Mouse (Mus musculus): ENCODE results near the gene Mterf4.
A peak's percentile ranks its signal among the peaks of the same experiment; 100 is the strongest.
"Not testable (repeated sequence)": the region's sequence is repeated elsewhere in the genome, so short reads cannot be mapped to it uniquely, and the experiment has no call there.

Mterf4 gene

DNA sequence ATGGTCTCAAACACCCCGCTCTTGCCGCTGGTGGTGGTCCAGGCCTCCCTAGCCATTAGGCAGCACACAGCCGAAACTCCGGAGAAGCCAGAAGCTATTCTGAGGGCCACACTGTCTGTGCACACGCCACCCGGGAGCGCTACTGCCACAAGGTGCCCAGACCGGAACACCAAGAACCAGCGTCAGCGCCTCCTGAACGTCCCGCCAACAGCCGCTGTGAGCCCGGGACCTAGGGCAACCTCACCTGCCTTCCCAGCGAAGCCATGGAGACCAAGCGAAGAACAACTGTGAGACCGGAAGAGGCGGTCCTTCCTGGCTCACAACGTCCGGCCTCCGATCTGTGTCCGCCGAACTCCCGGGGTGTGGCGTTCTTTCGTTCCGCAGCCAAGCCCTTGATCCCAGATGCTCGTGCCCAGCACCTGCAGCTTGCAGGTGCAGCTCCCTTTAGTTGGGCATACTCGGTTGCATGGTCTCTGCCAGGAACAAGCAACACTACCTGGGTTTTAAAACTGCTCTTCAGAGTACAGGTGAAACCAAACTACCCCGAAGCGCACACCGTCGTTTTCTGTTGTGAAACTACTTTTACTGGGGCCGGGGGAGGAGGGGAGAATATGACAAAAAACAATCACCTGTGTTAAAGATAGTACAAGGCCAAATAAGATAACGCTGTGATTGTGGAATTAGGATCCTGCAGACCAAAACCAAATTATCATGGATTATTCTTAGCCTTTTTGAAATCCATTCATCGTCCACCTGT lies at the start of gene Mterf4:
Mterf4 (minus strand) TSS at position 335 of the 757 bp plus-strand sequence.
- DNase-seq (ENCODE audit: low spot score) = peak; percentile 24

DNA sequence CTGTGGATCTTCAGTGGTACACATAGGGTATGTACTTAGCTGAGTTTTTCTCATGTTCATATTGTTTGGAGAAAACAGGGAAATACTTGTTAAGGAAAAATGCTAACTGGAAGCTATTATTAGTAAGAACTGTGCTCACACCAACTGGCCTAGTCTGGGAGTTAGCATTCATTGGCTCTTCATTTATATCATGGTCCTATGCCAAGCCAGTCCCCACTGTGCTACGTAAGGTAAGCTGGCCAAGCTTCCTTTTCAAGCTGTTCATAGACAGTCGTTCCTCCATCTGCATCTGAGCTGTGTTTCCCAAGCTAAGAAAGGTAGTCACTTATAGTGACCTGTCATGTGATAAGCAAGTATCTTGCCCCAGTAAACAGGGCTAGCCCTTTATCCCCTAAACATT lies 47.0 kb upstream of the Mterf4 start:
- DNase-seq (ENCODE audit: low spot score) = peak; percentile 31

DNA sequence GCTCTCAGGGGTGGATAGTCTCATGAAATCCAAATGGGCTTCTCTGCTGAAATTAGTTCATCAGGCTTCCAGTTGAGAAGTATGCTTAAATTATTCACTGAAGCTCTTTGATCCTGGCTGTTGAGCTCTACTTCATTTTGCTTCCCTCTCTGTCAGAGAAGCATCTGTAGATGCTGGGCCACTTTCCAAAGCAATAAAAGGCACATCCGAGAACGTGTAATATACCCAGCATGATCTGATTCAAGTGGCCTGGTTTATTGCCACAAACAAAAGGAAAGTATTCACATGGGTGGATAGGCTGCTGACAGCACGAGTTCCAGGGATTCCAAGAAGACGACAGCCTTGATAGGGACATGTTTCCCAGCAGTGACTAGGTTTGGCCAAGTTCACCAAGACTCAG lies 44.0 kb upstream of the Mterf4 start:
- DNase-seq (ENCODE audit: low spot score) = no peak

DNA sequence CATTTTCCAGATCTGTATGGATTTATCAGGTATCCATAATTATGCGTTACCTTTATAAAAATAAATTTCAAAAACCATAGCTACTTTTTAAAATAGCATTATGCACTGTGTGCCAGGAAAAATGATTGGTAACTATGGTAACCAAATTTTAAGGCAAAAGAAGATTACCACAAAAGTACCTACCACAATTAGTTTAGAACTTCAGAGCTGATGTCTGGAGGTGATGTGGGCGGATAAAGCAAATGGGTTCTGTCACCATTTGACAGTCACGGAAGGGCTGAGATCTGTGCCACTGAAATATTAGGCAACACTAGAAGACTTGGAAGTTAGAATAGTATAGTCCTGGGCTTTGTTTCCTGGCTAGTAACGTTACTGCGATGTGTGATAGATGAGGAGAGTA lies 41.5 kb upstream of the Mterf4 start:
- DNase-seq (ENCODE audit: low spot score) = no peak

DNA sequence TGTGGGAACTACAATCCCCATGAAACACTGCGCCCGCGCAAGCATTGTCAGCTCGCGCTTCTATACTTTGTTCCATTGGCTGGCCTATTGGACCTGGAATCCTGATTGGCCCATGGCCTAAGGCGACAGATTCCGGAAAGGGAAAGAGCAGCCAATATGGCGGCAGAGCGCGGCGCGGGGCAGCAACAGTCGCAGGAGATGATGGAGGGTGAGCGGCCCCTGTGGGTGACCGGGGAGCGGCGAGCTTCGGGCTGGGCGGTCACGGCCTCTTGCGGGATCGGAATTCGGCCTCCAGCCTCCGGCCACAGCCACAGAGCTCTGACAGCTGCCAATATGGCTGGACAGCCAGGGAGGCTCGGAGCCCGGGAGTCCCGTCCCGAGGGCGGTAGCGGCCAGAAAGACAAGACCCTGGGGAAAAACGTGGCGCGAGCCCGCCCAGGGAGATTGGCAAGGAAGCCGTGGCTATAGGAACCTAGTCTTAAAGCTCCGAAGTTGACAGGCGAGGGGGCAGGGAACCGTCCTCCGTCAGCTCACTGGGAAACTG lies 37.9 kb upstream of the Mterf4 start:
- peak; percentile 90 for DNase-seq (ENCODE audit: low spot score)

DNA sequence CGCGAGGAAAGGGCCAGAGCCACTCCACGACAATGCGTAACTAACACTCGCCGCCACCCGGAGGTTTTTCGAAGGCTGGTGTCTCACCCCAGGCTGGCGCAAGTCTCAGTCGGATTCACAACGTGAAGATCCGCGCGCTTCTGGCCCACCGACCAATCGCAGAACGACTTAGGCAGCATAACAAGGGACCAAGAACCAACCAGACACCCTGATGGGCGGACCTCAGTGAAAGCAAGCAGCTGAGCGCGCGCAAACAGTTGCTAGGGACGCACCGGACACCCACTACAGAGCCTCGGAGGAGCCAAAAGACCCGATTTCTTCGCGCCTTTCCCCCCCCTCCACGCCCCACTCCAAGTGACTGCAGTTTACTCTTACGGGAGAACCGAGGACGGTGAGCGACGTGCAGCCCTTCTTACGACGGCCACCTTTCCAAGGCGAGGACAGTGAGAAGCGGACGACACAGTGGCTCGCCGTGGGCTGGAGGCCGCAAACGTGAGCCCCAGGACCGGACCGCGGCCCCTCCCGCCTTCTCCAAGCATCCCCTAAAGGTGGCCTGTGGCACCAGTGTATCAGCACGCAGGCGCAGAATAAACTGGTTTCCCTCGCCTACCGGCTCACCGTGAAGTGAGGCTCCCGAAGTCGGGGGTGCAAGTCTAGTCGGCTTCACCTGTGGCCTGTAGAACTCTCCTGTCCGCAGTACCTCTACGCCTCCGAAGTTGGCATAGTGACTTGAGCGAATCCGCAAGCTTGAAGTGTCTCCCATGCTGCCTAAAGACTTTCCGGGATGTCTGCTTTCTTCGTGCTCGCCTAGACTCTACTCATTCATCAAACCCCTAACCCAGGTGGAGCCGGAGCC lies 37.2 kb upstream of the Mterf4 start, which contains the start of the genes Ppp1r7 and Pask:
Ppp1r7 (plus strand) TSS at position 207 of the 856 bp plus-strand sequence.
Pask (minus strand) TSS at position 835 of the 856 bp plus-strand sequence.
- peak; percentile 83 for DNase-seq (ENCODE audit: low spot score)

DNA sequence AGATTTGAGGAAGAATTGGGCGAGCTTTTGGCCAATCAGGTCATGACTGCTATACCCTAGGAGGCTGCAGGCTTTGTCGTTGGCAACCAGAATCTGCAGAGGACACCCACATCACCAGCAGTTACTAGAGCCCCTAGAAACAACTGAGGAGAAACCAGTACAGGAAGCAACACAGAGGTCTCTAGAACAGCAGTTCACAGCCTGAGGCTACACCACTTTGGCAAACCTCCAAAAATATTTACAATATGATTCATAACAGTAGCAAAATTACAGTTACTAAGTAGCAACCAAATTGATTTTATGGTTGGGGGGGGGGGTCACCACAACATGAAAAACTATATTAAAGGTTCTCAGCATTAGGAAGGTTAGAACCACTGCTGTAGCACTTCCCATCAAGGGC lies 28.9 kb upstream of the Mterf4 start:
- DNase-seq (ENCODE audit: low spot score) = no peak

DNA sequence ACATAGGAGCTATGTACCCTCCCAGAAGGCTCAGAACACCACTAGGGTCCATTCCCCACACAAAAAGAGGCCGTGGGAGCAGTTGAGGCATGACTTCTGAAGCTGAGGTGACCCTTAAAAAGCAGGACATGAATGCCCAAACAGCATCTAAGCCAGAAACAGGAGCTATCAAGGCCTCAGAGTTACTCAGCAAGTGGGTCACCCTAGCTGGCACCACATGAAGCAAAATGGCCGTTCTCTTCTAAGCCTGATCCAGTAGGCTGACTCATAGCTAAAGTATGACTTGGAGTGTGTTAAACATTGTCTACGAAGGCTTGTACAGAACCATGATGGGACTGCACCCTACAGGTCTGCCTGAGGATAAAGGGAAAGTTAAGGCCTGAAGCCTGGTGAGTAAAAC lies 20.7 kb upstream of the Mterf4 start:
- no peak for DNase-seq (ENCODE audit: low spot score)

DNA sequence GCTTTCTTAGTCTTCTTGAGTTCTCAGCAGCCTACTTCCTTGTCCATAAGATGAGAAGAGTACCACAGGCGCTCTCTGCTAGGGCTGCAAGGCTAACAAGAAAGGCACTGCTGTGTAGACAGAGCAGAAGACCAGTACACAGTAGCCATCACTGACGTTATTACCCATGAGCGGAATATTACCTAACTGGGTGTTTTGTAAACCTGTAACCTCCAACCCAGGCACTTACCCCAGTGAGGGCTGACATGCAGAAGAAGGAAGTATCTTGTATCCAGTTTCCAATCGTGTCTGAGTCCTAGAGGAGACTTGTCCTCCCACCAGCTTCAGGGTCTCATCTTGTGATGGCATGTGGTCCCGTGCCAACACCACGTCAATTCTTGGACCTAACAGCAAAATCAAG lies 18.3 kb upstream of the Mterf4 start:
- no peak for DNase-seq (ENCODE audit: low spot score)

GRCm38 (mm10) chr1:93300578-93300977 lies 5.1 kb downstream of the Mterf4 start:
- no peak for DNase-seq (ENCODE audit: low spot score)

DNA sequence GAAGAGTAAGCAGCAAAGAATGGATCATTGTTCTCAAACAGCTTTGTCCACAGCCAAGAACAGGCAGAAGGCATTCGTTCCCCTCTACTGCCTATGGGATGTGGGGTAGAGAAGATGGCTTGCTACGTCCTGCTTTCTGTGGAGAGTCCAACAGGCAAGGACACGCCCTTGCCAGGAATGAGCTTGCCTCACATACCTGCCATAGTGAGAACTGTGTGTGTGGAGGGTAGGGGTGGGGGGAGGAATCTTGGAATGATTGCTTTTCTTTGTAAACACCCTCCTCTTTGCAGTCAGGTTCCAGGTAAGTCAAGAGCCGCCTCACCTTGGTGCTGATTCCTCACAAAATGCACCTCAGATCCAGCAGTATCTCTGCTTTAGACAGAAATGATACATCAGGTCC lies 5.9 kb downstream of the Mterf4 start:
- DNase-seq (ENCODE audit: low spot score) = no peak

DNA sequence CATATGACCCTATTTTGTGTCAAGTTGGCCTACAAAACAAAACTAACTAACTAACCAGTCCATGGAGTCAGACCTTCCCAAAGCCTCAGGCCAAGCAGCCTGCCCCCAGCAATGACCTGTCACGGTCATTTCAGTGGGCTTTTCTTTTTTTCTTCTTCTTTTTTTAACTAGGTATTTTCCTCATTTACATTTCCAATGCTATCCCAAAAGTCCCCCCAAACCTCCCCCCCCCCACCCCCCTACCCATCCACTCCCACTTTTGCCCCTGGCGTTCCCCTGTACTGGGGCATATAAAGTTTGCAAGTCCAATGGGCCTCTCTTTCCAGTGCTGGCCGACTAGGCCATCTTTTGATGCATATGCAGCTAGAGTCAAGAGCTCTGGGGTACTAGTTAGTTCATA lies 11.2 kb downstream of the Mterf4 start:
- DNase-seq (ENCODE audit: low spot score) = not testable (repeated sequence)

DNA sequence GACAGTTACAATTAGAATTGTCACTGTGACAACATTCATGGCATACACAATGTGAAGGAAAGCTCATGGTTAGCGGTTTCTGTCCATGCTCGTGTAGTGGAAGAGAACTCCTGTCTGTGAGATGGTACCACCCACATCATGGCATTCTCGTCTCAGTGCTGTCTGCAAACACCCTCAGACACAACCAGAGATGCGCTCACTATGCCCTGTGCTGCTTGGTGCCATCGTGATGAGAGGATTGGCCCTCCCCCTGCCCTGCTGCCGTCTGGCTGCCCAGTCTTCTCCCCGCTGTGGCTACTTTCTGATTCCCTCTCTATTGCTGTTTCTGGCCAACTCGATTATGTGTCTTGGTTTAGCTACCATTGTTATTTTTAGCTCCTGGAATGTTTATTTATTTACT lies 13.7 kb downstream of the Mterf4 start:
- no peak for DNase-seq (ENCODE audit: low spot score)

DNA sequence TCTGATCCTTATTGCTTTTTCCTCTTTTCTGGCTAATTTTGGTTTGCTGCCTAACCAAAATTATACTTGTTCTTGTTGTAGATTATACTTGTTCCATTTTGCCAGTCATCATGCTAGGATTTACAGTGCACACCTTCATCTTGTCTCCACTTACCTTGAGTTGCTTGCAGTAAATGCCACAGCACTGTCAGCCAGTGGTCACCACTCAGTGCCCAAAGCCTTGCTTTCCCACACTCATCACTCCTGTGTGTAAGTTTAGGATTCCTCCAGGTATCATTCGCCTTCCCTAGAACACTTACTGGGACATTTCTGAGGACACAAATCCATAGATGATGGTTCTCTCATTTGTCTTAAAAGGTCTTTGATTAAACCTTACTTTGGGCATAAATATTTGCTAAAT lies 14.1 kb downstream of the Mterf4 start:
- DNase-seq (ENCODE audit: low spot score) = no peak

DNA sequence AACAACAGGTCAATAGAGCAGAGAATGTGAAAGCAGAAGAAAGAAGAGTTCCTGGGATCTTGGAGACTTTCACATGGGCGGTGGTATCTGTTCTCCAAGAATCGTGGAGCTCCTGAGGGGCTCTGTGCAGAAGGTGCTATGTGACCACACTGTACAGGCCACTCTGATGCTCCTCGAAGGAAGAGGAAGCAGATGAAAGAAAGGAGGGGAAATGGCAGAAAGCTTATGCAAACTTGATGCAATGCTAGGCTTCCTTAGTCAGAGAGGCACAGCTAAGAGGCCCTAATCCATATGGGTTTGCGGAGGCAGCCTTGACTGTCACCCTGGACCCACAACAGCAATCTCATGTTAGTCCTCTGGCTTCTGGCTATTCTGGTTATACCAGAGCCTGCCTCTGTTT lies 14.8 kb downstream of the Mterf4 start:
- no peak for DNase-seq (ENCODE audit: low spot score)

GRCm38 (mm10) chr1:93289678-93290214 lies 16.0 kb downstream of the Mterf4 start:
- DNase-seq (ENCODE audit: low spot score) = no peak

DNA sequence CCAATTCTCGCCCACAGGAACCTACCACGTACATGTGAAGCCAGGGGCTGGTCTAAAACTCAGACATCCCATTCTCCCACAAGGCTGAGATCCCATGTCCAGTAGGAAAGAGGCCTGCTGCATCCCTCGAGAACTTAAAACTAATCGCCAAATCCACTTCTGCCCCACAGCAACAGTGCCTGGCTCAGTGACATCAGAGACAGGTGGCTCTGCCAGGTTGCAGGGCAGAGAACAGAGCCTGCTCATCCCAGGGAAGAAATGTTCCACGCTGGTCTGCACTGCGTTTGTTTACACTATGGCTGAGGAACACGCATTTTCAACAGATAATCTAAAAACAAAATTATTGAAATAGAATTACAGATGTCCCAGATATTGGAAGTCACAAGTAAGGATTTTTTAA lies 28.7 kb downstream of the Mterf4 start:
- no peak for DNase-seq (ENCODE audit: low spot score)

GRCm38 (mm10) chr1:93275561-93275960 lies 30.2 kb downstream of the Mterf4 start:
- DNase-seq (ENCODE audit: low spot score) = no peak

DNA sequence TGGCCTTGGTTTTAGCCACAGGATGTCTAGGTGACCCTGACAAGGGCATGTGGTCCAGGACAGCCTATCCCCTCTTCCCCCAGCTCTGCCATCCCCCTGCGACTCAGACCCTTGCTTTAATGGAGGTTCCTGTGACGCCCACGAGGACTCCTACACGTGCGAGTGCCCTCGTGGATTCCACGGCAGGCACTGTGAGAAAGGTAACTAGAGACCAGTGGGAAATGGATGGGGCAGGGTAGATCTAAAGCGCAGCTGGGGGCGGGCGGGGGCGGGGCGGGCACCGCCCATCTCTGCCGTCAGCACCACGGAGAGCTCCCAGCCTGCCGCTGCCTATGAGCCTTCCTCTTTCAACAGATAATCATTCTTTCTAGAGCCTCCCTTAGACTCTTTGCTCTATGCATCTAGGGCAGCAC lies 33.3 kb downstream of the Mterf4 start:
- DNase-seq (ENCODE audit: low spot score) = no peak

GRCm38 (mm10) chr1:93271751-93272150 lies 34.0 kb downstream of the Mterf4 start:
- no peak for DNase-seq (ENCODE audit: low spot score)

DNA sequence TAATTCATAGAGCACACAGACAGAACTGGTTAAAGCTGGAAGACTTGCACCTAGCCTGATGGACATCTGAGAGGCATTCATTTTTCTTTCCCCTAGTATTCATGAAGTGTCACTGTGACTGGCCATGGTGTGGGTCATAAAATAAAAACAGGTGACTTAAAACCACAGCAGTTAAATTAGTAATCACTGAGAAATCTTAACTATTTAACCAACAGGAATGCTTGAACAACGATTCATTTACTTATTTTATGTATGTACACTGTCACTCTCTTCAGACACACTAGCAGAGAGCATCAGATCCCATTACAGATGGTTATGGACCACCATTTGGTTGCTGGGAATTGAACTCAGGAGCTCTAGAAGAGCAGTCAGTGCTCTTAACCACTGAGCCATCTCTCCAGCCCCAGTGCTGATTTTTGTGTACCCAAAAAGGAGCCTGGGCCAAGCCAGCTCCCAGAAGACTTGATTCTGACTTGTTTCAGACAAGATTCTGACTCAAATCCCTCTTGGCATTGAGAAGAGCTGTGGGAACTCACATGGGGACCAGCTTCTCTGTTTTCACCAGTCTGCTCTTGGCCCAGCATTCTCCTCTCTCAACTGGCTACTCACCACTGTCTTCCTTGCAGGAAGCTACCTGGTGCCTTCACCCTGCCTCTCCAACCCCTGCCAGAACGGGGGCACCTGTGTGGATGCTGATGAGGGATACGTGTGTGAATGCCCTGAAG lies 35.0 kb downstream of the Mterf4 start:
- no peak for DNase-seq (ENCODE audit: low spot score)

DNA sequence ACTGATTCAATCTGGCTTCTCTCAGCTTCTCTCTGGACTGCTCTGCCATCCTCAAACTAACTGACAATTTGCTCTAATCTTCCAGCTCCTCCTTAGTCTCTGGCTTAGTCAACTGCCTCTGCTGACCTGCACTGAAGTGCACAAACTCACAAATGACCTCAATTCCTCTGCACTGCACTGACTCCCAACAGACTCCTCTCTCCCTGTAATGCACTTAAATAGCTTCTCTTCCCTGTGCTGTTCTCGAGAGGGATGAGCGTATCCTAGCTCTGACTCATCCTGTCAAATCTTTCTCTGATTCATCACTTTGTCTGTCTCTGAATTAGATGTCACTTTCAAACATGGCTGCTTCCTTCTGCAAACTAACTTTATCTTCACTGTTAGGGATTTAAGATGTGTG lies 37.5 kb downstream of the Mterf4 start:
- no peak for DNase-seq (ENCODE audit: low spot score)
